Mouse (Mus musculus): ENCODE results near the gene Gm10190.
A peak's percentile ranks its signal among the peaks of the same experiment; 100 is the strongest.
"Not testable (repeated sequence)": the region's sequence is repeated elsewhere in the genome, so short reads cannot be mapped to it uniquely, and the experiment has no call there.

Gene Gm10190

GRCm38 (mm10) chr17:80372989-80373725, at the start of gene Gm10190:
TSS of gene Gm10190 (minus strand) at chr17:80373541.
- peak; percentile 86 for DNase-seq

GRCm38 (mm10) chr17:80420998-80421397, 47.7 kb upstream of the Gm10190 start:
- no peak for DNase-seq

- DNase-seq, result no peak
Measured at GRCm38 (mm10) chr17:80418572-80419210, 45.4 kb upstream of the Gm10190 start.

GRCm38 (mm10) chr17:80411182-80411581, 37.8 kb upstream of the Gm10190 start:
- no peak for DNase-seq

DNA sequence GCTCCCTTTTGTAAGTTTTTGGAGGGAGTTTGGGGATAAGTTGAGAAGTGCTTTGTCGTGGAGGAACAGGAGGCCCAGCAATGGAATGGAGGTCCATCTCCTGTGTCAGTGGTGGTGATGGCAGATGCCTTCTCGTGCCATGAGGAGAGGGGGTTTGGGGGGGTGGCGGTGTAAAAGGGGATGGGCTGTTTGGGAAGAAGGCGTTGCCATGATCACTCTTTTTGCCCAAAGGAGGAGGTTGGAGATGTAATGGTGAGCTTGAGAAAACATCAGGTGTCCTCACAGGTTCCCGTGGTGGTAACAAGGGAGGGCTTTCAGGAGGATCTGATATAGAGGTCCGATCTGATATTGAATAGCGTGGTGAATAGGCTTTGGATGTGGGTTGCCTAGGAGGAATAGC, 24.9 kb upstream of the Gm10190 start:
- DNase-seq, result no peak

- peak; percentile 65 for DNase-seq
Measured at GRCm38 (mm10) chr17:80391423-80392403, 18.4 kb upstream of the Gm10190 start.

DNA sequence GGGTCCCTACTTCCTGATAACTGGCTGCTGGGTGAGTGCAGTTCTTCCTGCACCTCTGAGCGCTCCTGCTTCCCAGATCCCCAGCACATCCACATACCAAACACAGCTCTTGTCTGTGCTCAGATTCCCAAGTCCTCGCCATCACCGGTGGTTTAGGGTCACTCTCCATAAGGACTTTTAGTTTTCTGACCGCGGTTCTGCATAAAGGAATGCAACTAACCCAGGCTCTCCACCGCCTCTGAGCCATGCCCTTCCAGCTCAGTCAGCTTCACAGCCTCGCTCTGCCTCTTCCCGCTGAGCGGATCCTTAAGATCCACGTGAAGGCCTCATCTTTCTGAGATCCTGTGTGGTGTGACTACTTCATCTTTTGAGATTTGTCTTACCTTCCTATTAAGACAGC, 16.7 kb upstream of the Gm10190 start:
- no peak for DNase-seq

DNA sequence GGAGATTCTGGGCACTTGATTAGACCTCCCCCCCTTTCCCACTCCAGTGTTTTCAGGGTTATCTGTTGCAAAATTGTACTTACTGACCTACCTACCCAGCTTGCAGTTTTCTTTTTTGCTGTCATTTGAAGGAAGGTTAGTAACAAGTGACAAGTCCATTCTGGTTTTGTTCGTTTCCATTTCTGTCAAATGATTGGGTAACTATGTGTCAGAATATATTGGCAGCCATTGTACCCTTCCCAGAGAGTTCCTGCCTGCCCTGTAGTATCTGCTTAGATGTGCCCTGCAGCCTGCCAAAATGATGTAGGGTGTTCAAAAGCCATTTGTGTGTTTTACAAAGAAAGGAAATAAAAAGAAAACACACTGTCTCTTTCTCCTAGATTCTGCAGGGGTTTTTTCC, 12.3 kb upstream of the Gm10190 start:
- no peak for DNase-seq

GRCm38 (mm10) chr17:80378386-80378785, 5.0 kb upstream of the Gm10190 start:
- not testable (repeated sequence) for DNase-seq

DNA sequence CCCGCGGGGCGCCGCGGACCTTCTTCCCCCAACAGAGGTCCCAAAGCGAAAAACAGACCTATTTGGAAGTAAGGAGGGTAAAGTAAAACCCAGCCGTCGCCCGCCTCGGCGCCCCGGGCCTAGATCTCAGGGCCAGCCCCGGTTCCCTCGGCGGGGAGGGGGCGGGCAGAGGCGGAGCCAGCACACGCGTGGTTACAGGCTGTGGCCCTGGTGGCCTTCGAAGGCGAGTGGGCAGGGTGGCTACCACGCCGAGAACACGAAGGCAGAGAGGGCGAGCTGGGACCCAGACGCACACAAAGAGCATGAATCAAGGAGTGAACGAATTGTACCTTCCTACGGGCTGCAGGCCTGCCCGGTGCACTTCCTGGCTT, 370 bp upstream of the Gm10190 start:
- DNase-seq, result no peak

- DNase-seq, result no peak
Measured at GRCm38 (mm10) chr17:80368606-80369005, 4.7 kb downstream of the Gm10190 start.

- DNase-seq, result no peak
Measured at GRCm38 (mm10) chr17:80367276-80367675, 6.1 kb downstream of the Gm10190 start.

GRCm38 (mm10) chr17:80360245-80360644, 13.1 kb downstream of the Gm10190 start:
- DNase-seq, result no peak

GRCm38 (mm10) chr17:80347234-80347633, 26.1 kb downstream of the Gm10190 start:
- no peak for DNase-seq

DNA sequence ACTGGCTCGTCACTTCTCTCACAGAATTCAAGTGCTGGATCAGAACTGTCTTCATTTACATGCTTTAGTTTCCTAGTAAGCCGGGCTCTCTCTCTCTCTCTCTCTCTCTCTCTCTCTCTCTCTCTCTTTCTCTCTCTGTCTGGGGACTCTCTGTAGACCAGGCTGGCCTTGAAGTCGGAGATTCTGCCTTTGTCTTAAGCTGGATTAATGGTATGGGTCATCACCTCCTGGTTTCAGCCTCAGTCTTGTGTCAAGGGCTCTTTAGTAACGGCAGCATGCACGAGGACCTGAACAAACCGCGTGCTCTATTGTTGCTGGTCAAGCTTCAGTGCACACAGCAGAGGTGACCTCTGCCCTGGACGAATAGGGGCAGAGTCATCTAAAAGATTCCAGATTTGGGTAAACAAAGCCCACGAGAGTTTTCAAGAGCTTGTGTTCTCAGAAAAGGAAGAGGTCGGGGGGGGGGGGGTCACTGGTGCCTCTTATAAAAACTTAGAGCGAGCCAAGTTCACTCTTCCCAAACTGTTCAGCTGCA, 26.7 kb downstream of the Gm10190 start:
- no peak for DNase-seq

- no peak for DNase-seq
Measured at GRCm38 (mm10) chr17:80345277-80345676, 28.1 kb downstream of the Gm10190 start.

- DNase-seq, result no peak
Measured at GRCm38 (mm10) chr17:80332386-80332785, 41.0 kb downstream of the Gm10190 start.

GRCm38 (mm10) chr17:80326431-80326830, 46.9 kb downstream of the Gm10190 start:
- DNase-seq, result no peak

- no peak for DNase-seq
Measured at GRCm38 (mm10) chr17:80325456-80325855, 47.9 kb downstream of the Gm10190 start.

DNA sequence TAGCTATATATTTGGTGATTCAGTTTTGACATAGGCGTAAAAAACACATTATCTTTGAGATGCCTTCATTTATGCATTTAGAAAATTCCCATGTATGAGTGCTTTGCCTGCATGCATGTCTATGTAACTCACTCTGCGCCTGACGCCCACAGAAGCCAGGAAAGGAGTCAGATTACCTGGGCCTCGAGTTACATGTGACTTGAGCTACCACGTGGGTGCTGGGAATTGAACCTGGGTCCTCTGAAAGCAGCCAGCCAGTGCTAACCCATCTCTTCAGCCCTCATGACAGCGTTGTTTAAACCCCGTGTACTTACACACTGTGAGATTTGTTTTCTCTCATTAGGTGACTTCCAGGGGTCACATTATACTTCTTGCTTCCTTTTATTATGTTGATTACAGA, 48.8 kb downstream of the Gm10190 start:
- no peak for DNase-seq

- no peak for DNase-seq
Measured at GRCm38 (mm10) chr17:80323658-80324057, 49.7 kb downstream of the Gm10190 start.
